ENCODE assay signal across 17 mouse cellular contexts in genomic region chr9:79979274-79979673, GRCm38 (mm10). TPM values are rescaled to one million over a fixed set of nuclear protein-coding genes. Genes with fewer than 3 reads are reported as not detected.
DNase-seq lines count a peak whose midpoint lies in the region; ATAC-seq lines count a peak whose summit lies in the region.
"Had no signal": no experiment of that assay in that cellular context is flagged by ENCODE, and none has a peak within 500 bp of the region (broad histone marks: within the 10 kb centered on the region; RNA-seq: fewer than 3 reads in every experiment).

No protein-coding gene starts in this region.

- no peak for ATAC-seq in heart, embryonic 11.5 days (replicated peaks; ENCODE audit: insufficient number of reproducible peaks, low FRiP score, low TSS enrichment)
- 0 out of 2 replicates have a peak, but pooled peaks have one; percentile 33 for ATAC-seq in kidney, embryonic 15.5 days (replicated peaks; ENCODE audit: low FRiP score)
- 0 out of 2 replicates have a peak, but pooled peaks have one; percentile 40 for ATAC-seq in midbrain, embryonic 13.5 days
- no peak for ATAC-seq in midbrain, embryonic 16.5 days
- no peak for ATAC-seq in erythroblast, adult 5-6 weeks (replicated peaks; ENCODE audit: low FRiP score, poor library complexity, severe bottlenecking)
- ATAC-seq: forebrain, embryonic 13.5 days; intestine, postnatal 0 days had no signal

- WGBS in heart, embryonic 11.5 days (ENCODE audit: insufficient replicate concordance): 89% methylated on average over 2 of the region's 2 CpGs
- WGBS in kidney, embryonic 15.5 days: 95% methylated on average over 2 of the region's 2 CpGs
- 83% methylated on average over 2 of the region's 2 CpGs for WGBS in midbrain, embryonic 13.5 days
- WGBS in midbrain, embryonic 16.5 days: 84% methylated on average over 2 of the region's 2 CpGs

- H3K27me3 ChIP-seq in heart, embryonic 11.5 days (ENCODE audit: control insufficient read depth, insufficient read depth, low read length): no peaks in the 10 kb centered on the region
- H3K27me3 ChIP-seq in kidney, embryonic 15.5 days: no peaks in the 10 kb centered on the region
- H3K27me3 ChIP-seq in midbrain, embryonic 13.5 days: no peaks in the 10 kb centered on the region
- no peaks in the 10 kb centered on the region for H3K27me3 ChIP-seq in midbrain, embryonic 16.5 days (ENCODE audit: control insufficient read depth, insufficient read depth, low read depth, low read length)
- H3K27me3 ChIP-seq: embryonic facial prominence, embryonic 12.5 days; forebrain, embryonic 13.5 days had no signal

- H3K4me1 ChIP-seq in heart, embryonic 11.5 days (ENCODE audit: control insufficient read depth, insufficient read depth, low read length): peaks cover 15% of the 10 kb centered on the region
- peaks cover 9% of the 10 kb centered on the region; the same call in 1 of the 2 replicates for H3K4me1 ChIP-seq in kidney, embryonic 15.5 days
- peaks cover 12% of the 10 kb centered on the region; the same call in 1 of the 2 replicates for H3K4me1 ChIP-seq in midbrain, embryonic 13.5 days (replicated peaks)
- peaks cover 6% of the 10 kb centered on the region; the same call in 1 of the 2 replicates for H3K4me1 ChIP-seq in midbrain, embryonic 16.5 days (ENCODE audit: control insufficient read depth, insufficient read depth, low read length)
- H3K4me1 ChIP-seq: embryonic facial prominence, embryonic 12.5 days had no signal

- H3K4me2 ChIP-seq in heart, embryonic 11.5 days: no peak overlapping the region
- H3K4me2 ChIP-seq in kidney, embryonic 15.5 days: no peak overlapping the region
- no peak overlapping the region for H3K4me2 ChIP-seq in midbrain, embryonic 13.5 days (replicated peaks)
- H3K4me2 ChIP-seq in midbrain, embryonic 16.5 days (ENCODE audit: low read length): no peak overlapping the region
- H3K4me2 ChIP-seq: embryonic facial prominence, embryonic 12.5 days; forebrain, embryonic 13.5 days; hindbrain, embryonic 14.5 days had no signal

- H3K36me3 ChIP-seq in heart, embryonic 11.5 days (ENCODE audit: control insufficient read depth, insufficient read depth, low read length): no peaks in the 10 kb centered on the region
- no peaks in the 10 kb centered on the region for H3K36me3 ChIP-seq in kidney, embryonic 15.5 days
- H3K36me3 ChIP-seq in midbrain, embryonic 13.5 days: no peaks in the 10 kb centered on the region
- H3K36me3 ChIP-seq in midbrain, embryonic 16.5 days (ENCODE audit: control insufficient read depth, insufficient read depth, low read length): no peaks in the 10 kb centered on the region
- H3K36me3 ChIP-seq: embryonic facial prominence, embryonic 12.5 days; hindbrain, embryonic 10.5 days had no signal

- no peaks in the 10 kb centered on the region for H3K9me3 ChIP-seq in heart, embryonic 11.5 days (replicated peaks; ENCODE audit: control insufficient read depth, low read length)
- H3K9me3 ChIP-seq in kidney, embryonic 15.5 days (replicated peaks): no peaks in the 10 kb centered on the region
- H3K9me3 ChIP-seq in midbrain, embryonic 13.5 days: no peaks in the 10 kb centered on the region
- H3K9me3 ChIP-seq in midbrain, embryonic 16.5 days (replicated peaks; ENCODE audit: control insufficient read depth, low read length, poor library complexity, severe bottlenecking): no peaks in the 10 kb centered on the region
- H3K9me3 ChIP-seq: embryonic facial prominence, embryonic 12.5 days; forebrain, embryonic 13.5 days; hindbrain, embryonic 10.5 days had no signal

- peak; percentile 82 for DNase-seq in heart, adult 11 months
- DNase-seq in kidney, adult 8-10 months: no peak
- DNase-seq: adrenal gland, adult 8-10 months; cerebellum, adult 11-12 months; cerebellum, adult 9-10 months; cerebellum, postnatal 25 days; gastrocnemius, postnatal 10 days had no signal

- no peak overlapping the region for H3K9ac ChIP-seq in heart, embryonic 11.5 days (ENCODE audit: low read depth, low read length)
- H3K9ac ChIP-seq in kidney, embryonic 15.5 days: no peak overlapping the region
- H3K9ac ChIP-seq in midbrain, embryonic 13.5 days (replicated peaks): no peak overlapping the region
- no peak overlapping the region for H3K9ac ChIP-seq in midbrain, embryonic 16.5 days (ENCODE audit: low read depth, low read length)
- H3K9ac ChIP-seq: embryonic facial prominence, embryonic 12.5 days; forebrain, embryonic 13.5 days; hindbrain, embryonic 14.5 days had no signal

- H3K27ac ChIP-seq in heart, embryonic 11.5 days (ENCODE audit: low read depth, low read length): no peak overlapping the region
- H3K27ac ChIP-seq in kidney, embryonic 15.5 days: no peak overlapping the region
- H3K27ac ChIP-seq in midbrain, embryonic 13.5 days: no peak overlapping the region
- H3K27ac ChIP-seq in midbrain, embryonic 16.5 days (ENCODE audit: low read length): no peak overlapping the region
- H3K27ac ChIP-seq: embryonic facial prominence, embryonic 12.5 days; forebrain, embryonic 13.5 days; hindbrain, embryonic 10.5 days; hindbrain, embryonic 14.5 days had no signal

- H3K4me3 ChIP-seq in heart, embryonic 11.5 days (ENCODE audit: low read depth, low read length): no peak overlapping the region
- H3K4me3 ChIP-seq in kidney, embryonic 15.5 days (replicated peaks): no peak overlapping the region
- H3K4me3 ChIP-seq in midbrain, embryonic 13.5 days (replicated peaks): no peak overlapping the region
- H3K4me3 ChIP-seq in midbrain, embryonic 16.5 days (ENCODE audit: low read depth, low read length): no peak overlapping the region
- H3K4me3 ChIP-seq: embryonic facial prominence, embryonic 12.5 days; forebrain, embryonic 13.5 days; hindbrain, embryonic 10.5 days had no signal

RNA-seq across cellular contexts. Expression of gene Filip1, which starts 33.4 kb away (rescaled TPM):
- polyA plus RNA-seq in heart, embryonic 11.5 days (2014; fragmentation: Nextera tagmentation; extraction: Ambion mirVana): 17.0 and 19.8 TPM in 2 replicates
- polyA plus RNA-seq in kidney, embryonic 15.5 days (2015; fragmentation: Nextera tagmentation; extraction: Ambion mirVana): 5.8 and 6.5 TPM in 2 replicates
- polyA plus RNA-seq in midbrain, embryonic 13.5 days (2015; fragmentation: Nextera tagmentation; extraction: Ambion mirVana): 4.6 and 5.0 TPM in 2 replicates
- 3.9 and 4.0 TPM in 2 replicates for polyA plus RNA-seq in midbrain, embryonic 16.5 days (2015; fragmentation: Nextera tagmentation; extraction: Ambion mirVana)
- total RNA-seq in erythroblast, adult 5-6 weeks (2015; ENCODE audit: low replicate concordance): 0.38 and 0.63 TPM in 2 replicates
- 0.70 TPM in 1 of 2 replicates, not detected in the other for total RNA-seq in erythroblast, adult 5-6 weeks (2017; ENCODE audit: low replicate concordance)

Comparison
In these comparisons a context has a peak if more than half of its experiments do, and no peak if none do; other contexts are left out.
1. ATAC-seq: peak in kidney, embryonic 15.5 days (single experiment) and midbrain, embryonic 13.5 days (single experiment); none in heart, embryonic 11.5 days (single experiment), midbrain, embryonic 16.5 days (single experiment) and erythroblast, adult 5-6 weeks (single experiment).